19 mouse cellular contexts compared by ENCODE assay signal in genomic region chr3:79207216-79207615, GRCm38 (mm10).
DNase-seq lines count a peak whose midpoint lies in the region; TF ChIP-seq lines count a peak whose summit lies in the region.
"Had no signal": no experiment of that assay in that cellular context is flagged by ENCODE, and none has a peak within 500 bp of the region (broad histone marks: within the 10 kb centered on the region; RNA-seq: fewer than 3 reads in every experiment).

No protein-coding gene starts in this region.

- TF ChIP-seq CTCF in heart, adult 2 months (IDR thresholded peaks at IDR 0.05), result no peak
- TF ChIP-seq CTCF in kidney, adult 2 months (conservative IDR thresholded peaks at IDR 0.05; ENCODE audit: insufficient read depth, insufficient read length, low read depth, low read length), result no peak
- TF ChIP-seq CTCF in small intestine, adult 2 months (IDR thresholded peaks at IDR 0.05; ENCODE audit: extremely low read depth, insufficient read length, insufficient replicate concordance, low read depth, low read length), result no peak

- H3K27ac ChIP-seq in heart, adult 2 months, result peak overlapping the region; percentile 4; the same call in 1 of the 2 replicates
- 0 out of 2 replicates have a peak overlapping the region, but pooled peaks have one; percentile 39 for H3K27ac ChIP-seq in kidney, adult 2 months (ENCODE audit: insufficient read depth, low read depth, low read length)
- peak overlapping the region; percentile 33 for H3K27ac ChIP-seq in small intestine, adult 2 months (ENCODE audit: insufficient read depth, low read depth, low read length)
- H3K27ac ChIP-seq: embryonic facial prominence, embryonic 12.5 days; embryonic facial prominence, embryonic 15.5 days; hindbrain, embryonic 14.5 days; hindbrain, postnatal 0 days had no signal

- H3K36me3 ChIP-seq in heart, adult 2 months (ENCODE audit: control insufficient read depth, insufficient read depth, low read length), result peaks cover 15% of the 10 kb centered on the region
- no peaks in the 10 kb centered on the region for H3K36me3 ChIP-seq in kidney, adult 2 months (ENCODE audit: control insufficient read depth, insufficient read depth, low read length)
- peaks cover 2% of the 10 kb centered on the region; the same call in 1 of the 2 replicates for H3K36me3 ChIP-seq in small intestine, adult 2 months (ENCODE audit: control insufficient read depth, insufficient read depth, low read length)
- H3K36me3 ChIP-seq: embryonic facial prominence, embryonic 15.5 days had no signal

- H3K27me3 ChIP-seq in heart, adult 2 months (ENCODE audit: control insufficient read depth, insufficient read depth, low read length), result no peaks in the 10 kb centered on the region
- no peaks in the 10 kb centered on the region for H3K27me3 ChIP-seq in kidney, adult 2 months (replicated peaks; ENCODE audit: control insufficient read depth, insufficient read depth, low read length)
- no peaks in the 10 kb centered on the region for H3K27me3 ChIP-seq in small intestine, adult 2 months (ENCODE audit: control insufficient read depth, insufficient read depth, low read length)
- H3K27me3 ChIP-seq: embryonic facial prominence, embryonic 12.5 days; embryonic facial prominence, embryonic 15.5 days had no signal

- peaks cover 3% of the 10 kb centered on the region for H3K79me2 ChIP-seq in heart, adult 2 months (replicated peaks; ENCODE audit: control insufficient read depth, insufficient read depth, low read length)

- H3K4me1 ChIP-seq in heart, adult 2 months (ENCODE audit: control insufficient read depth, insufficient read depth, low read length), result peaks cover 19% of the 10 kb centered on the region
- H3K4me1 ChIP-seq in kidney, adult 2 months (ENCODE audit: control insufficient read depth, insufficient read depth, low read length), result peaks cover 19% of the 10 kb centered on the region
- peaks cover 17% of the 10 kb centered on the region; the same call in 1 of the 2 replicates for H3K4me1 ChIP-seq in small intestine, adult 2 months (ENCODE audit: control insufficient read depth, insufficient read depth, insufficient read length, low read length)

- peak in 1 of 2 experiments; percentile 7 for DNase-seq in heart, adult 2 months
- no peak for DNase-seq in heart, postnatal 14 days
- DNase-seq in kidney, adult 2 months, result no peak
- no peak for DNase-seq in kidney, adult 11 months
- DNase-seq in thymus, postnatal 10 days (ENCODE audit: low spot score in 2 of 2), result no peak
- DNase-seq: adrenal gland, adult 2 months; adrenal gland, postnatal 14 days; cerebellum, adult 11 months; cerebellum, adult 2 months; cerebellum, adult 9-11 months; cerebellum, postnatal 25 days; forebrain, postnatal 0 days; gastrocnemius, postnatal 36 days; heart, postnatal 36 days had no signal

- WGBS in heart, adult 2 months, result 86% methylated on average over 2 of the region's 2 CpGs
- WGBS in kidney, adult 2 months, result 89% methylated on average over 2 of the region's 2 CpGs
- WGBS in small intestine, adult 2 months, result 57% methylated on average over 2 of the region's 2 CpGs

- intact Hi-C loops in heart, adult 2 months (cut with DNase I), result no loop called here
- intact Hi-C loops in heart, postnatal 14 days (cut with DNase I), result no loop called here

- no peak for TF ChIP-seq POLR2A in heart, adult 2 months (IDR thresholded peaks at IDR 0.05; ENCODE audit: insufficient read depth, low read depth, low read length)
- TF ChIP-seq POLR2A in kidney, adult 2 months (IDR thresholded peaks at IDR 0.05; ENCODE audit: low read depth, low read length), result no peak
- no peak for TF ChIP-seq POLR2A in small intestine, adult 2 months (IDR thresholded peaks at IDR 0.05; ENCODE audit: low read depth, low read length)

- H3K4me3 ChIP-seq in heart, adult 2 months, result no peak overlapping the region
- H3K4me3 ChIP-seq in kidney, adult 2 months (ENCODE audit: insufficient read depth, low read depth, low read length), result no peak overlapping the region
- no peak overlapping the region for H3K4me3 ChIP-seq in small intestine, adult 2 months (ENCODE audit: low read depth, low read length)
- H3K4me3 ChIP-seq: embryonic facial prominence, embryonic 12.5 days; embryonic facial prominence, embryonic 15.5 days had no signal

- no peak overlapping the region for H3K9ac ChIP-seq in heart, adult 2 months (ENCODE audit: low read depth, low read length)
- H3K9ac ChIP-seq: embryonic facial prominence, embryonic 12.5 days; embryonic facial prominence, embryonic 15.5 days; forebrain, postnatal 0 days; hindbrain, embryonic 14.5 days had no signal

- TF ChIP-seq EP300 in heart, adult 2 months (IDR thresholded peaks at IDR 0.05; ENCODE audit: insufficient read depth, low read depth, low read length), result no peak
